Mouse (Mus musculus) heart, adult 9 months (tissue): ENCODE measurements at regions not wholly inside any gene's neighbourhood (a gene's known extent, or its start where the extent isn't known, plus 50 kb on each side); places are given as distances from the start of the nearest gene placed in this dataset.
"Not testable (repeated sequence)": the region's sequence is repeated elsewhere in the genome, so short reads cannot be mapped to it uniquely, and the experiment has no call there.

Experiments
- DNase-seq, 2 experiments: peaks; one replicate each; pipeline ENCODE4 v3.0.0; 2022; ENCODE audit warnings: low spot score in 2 of 2

DNA sequence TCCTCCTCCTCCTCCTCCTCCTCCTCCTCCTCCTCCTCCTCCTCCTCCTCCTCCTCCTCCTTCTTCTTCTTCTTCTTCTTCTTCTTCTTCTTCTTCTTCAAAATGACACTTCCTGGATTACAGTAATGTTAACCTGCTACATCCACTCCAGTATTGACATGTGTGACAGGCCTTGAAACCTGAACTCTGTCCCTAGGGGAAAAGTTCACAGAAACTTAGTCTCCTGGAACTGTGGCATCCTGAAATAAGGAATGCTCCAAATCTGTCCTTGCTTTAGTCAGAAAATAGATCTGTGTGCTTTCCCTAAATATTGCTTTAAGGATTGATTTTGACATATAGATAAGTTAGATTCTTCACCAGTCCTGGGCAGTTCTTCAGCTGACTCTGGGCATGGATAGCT, 464.8 kb downstream of the Adam6a start:
- DNase-seq: not testable (repeated sequence)

DNA sequence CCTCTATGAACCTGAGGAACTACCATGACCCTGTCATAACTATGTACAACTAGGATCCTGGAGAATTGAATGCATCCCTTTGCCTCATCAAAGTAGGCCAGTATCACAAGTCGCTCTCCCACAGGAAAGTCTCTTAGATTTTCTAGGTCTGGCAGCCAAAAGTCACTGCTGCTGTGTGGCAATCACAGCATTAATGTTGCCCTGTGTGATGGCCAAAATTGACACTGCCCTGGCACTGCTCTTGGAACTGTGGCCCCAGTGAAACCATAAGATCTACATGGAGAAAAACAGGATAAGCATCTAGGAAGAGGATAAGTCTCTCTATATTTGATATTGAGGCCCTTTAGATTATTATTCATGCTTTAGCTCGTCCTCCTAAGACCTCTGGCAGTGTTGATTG, 465.7 kb downstream of the Adam6a start:
- no peak for DNase-seq

DNA sequence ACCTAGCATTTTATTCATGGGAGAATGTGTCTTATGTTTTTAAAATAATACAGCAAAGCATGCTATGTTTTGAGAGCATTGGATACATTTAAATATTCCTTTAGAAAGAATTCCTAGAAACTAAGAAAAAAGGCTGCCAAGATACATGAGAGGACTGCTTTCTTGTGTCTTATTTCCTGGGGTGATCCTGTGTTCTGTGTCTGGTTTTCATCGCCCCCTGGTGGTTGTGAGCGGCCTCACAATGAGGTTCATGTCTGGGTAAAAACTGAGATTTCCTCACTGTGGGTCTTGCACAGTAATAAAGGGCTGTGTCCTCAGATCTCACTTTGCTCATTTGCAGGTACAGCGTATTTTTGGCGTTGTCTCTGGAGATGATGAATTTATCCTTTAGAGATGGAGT, 469.2 kb downstream of the Adam6a start:
- not testable (repeated sequence) for DNase-seq

DNA sequence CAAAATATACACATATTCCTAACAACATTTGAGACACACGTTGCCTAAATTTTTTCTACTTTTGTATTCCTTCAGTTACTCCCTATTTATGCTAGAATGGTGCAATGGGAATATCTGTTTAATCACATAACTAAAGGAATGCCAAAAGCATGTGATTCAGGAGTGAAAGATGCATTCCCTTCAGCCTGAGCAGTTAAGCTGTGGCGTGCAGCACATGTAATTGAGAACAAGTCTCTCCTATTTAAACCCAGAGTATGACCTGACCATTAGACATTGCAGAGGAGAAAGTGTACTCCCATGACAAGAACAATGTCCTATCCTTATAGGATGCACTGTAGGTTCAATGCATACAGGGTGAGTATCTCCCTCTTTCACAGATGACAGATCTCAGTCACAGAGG, 493.3 kb downstream of the Adam6a start:
- not testable (repeated sequence) for DNase-seq

DNA sequence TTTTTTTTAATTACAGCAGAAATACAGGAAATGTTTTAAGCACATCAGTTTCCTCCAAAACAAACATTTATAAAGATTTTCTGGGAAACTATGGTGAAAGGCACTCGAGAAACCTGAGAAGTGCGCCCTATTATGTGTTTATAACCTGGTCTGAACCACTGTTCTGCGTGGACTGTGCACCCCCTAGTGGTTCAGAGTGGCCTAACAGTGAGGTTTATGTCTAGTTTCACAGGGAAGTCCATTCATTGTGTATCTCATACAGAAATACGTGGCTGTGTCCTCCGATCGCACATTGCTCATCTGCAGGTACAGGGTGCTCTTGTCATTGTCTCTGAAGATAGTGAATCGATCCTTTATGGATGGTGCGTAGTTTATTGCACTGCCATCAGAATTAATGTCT, 504.3 kb downstream of the Adam6a start:
- DNase-seq: not testable (repeated sequence)

DNA sequence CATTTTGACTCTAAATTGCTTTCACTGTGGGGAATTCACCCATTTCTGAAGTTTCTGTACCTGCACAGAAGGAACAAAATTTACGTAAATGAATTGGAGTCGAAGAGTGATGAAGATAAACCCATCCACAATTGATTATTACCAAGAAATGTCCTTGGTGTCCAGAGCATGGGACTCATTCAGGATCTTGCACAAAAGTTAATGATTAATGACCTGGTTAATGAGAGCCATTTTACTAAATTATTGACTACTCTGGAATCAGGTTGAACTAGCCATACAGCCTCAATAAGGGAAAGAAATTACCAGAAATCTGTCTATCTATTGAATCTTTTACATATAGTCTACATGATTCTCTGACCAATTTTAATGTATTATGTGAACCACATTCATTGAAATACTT, 509.6 kb downstream of the Adam6a start:
- no peak for DNase-seq

DNA sequence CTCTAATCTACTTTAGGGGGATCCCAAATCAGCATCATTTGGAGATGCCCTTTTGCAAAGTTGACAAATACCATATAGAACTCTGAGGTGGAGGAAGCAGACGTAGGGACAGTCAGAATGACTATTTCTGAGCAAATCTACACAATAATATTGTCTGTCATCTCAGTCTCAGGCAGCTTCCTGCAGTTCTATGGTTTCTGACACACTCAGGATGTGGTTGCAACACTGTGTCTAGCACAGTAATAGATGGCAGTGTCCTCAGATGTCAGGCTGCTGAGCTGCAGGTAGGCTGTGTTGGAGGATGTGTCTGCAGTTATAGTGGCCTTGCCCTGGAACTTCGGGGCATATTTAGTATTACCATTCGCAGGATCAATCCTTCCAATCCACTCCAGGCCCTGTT, 515.9 kb downstream of the Adam6a start:
- DNase-seq: no peak

DNA sequence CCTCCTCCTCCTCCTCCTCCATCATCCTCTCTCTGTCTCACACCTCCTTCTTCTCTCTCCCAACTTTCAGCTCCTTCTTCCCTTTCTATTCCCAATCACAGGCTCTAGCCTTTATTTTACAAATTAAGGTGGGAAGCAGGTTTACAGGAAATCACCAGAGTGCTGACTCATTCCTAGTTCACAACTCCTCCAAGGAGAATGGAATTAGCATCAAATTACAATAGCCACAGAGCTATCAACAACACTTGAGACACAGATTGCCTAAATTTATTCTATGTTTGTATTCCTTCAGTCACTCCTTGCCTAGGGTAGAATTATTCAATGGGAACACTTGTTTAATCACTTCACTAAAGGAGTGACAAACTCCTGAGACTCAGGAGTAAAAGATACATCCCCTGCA, 523.5 kb downstream of the Adam6a start:
- DNase-seq: no peak

DNA sequence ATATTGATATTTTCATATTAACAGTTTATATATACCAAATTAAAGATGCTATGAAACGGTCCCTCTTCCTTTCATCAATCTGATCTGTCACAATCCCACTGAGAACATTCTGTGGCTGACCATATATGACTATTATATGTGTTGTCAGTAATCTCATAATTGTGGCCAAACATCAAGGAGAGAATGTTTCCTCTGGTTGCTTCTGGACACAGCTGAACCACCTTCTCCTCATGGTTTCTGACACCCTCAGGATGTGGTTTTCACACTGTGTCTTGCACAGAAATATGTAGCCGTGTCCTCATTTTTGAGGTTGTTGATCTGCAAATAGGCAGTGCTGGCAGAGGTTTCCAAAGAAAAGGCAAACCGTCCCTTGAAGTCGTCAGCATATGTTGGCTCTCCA, 565.0 kb downstream of the Adam6a start:
- DNase-seq: peak in 1 of 2 experiments; percentile 2

DNA sequence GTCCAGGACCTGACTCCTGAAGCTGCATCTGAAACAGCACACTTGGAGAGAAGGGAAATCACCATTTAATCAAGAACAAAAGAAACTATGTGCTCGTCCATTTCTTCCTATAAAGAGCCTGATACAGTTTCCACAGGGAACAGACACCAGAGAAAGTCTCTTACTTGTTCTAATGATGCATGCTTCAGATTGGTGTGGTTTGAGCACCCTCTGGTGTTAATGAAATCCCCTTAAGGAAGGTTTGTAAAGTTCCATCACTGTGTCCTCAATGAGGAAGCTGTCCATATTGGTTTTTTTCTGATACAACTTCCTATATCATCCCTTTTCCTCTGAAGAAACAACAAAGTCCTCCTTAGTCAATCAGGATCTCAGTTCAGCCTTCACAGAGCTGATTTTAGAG, 591.2 kb downstream of the Adam6a start:
- DNase-seq: no peak

DNA sequence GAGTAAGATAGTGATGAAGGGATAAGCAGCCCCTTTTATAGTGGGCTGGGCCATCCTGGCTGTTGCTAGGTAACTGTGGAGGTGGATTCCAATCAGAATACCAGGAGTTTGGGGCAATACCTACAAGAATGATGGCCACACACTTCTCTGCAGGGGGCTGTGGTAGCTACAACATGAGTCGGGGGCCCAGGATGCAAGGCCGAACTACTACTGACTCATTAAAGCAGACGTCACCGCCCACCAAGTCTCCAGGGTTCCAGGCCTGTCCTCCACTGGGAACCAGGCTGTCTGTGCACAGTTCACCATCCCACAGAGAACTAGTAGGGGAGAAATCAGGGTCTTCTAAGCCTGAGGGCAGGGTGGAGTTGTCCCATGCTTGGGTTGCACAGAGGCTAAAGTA, 605.1 kb downstream of the Adam6a start:
- DNase-seq: no peak

DNA sequence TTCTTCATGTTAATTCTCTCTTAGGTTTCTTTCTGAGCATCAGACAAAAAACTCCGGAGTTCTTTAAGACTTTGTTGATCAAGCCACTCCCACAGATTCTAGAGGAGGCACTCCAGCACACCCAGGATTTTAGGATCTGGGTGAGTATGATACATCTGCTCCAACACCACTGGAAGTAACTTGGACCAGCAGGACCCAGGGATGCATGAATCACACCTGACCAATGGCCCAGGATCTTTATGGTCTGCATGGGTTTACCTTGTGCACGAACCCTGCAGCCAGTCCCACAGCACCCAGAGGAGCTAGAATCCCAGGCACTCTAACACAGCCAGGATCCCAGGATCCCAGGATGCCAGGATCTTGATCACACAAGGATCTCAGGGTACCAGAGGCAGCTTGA, 628.6 kb downstream of the Adam6a start:
- no peak for DNase-seq

DNA sequence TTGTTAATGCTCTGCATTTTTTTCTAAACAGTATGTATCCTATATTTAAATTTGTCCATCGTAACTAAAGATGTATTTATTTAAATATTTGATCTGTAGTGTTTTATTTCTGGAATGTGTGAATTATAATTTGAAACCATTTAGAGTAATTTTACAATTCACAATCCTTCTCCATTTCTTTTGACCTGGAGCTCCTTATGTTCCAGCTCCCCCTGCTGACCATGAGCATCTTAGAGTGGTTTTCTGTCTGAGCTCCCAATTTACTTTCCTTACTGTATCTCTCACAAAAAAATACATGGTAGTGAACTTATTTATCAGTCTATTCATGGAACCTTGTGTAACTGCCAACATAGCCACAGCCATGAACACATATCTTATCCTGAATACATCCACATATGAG, 655.8 kb downstream of the Adam6a start:
- DNase-seq: no peak

DNA sequence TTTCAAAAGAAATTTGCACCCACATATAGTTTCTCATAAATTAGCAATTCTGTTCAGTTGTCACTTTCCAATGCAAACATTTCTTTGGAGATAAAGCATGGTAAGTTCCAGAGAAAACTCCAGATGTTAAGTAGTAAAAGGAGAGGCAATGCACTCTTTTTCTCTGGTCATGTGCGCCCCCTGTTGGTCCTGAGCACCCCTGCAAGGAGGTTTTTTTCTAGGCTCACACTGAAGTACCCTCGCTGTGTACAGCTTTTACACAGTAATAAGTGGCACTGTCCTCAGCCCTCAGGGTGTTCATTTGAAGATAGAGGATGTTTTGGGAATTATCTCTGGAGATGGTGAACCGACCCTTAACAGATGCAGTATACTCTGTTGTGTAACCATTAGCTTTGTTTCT, 678.8 kb downstream of the Adam6a start:
- no peak for DNase-seq
